Mouse (Mus musculus): ENCODE data around the gene Slc25a43. TPM values are rescaled to one million over a fixed set of nuclear protein-coding genes. Genes with fewer than 3 reads are reported as not detected.

Slc25a43 gene
- polyA plus RNA-seq, 1 experiment from 2014 or later, result 1.7 TPM

DNA sequence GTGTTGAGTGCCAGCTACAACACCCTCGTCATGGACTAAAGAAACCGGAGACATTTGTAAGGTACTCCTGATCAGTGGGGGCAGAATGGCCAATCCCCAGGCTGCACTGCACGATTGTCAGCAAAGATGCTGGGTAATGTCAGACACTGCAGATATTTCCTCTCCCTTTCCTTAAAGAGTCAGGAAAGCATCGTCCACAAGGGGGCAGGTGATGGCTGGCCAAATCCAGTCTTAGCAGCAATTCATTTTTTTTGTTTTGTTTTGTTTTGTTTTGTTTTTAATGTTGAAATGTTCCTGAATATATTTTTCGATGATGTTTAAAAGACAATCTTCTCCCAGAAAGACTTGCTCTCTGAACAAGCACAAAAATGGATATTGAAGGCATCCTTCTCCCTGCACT lies 67.9 kb downstream of the Slc25a43 start:
- ATAC-seq (ENCODE audit: insufficient number of reproducible peaks, insufficient read depth, low FRiP score, low TSS enrichment, low read depth), result no peak
- Histone ChIP-seq H3K27me3 (no peaks in the 10 kb centered on the region), H3K4me1 (no peaks in the 10 kb centered on the region; the same call in 1 of the 2 replicates), H3K27ac (no peak overlapping the region), H3K36me3 (no peaks in the 10 kb centered on the region), H3K9me3 (no peaks in the 10 kb centered on the region), H3K4me2 (no peak overlapping the region), H3K9ac (no peak overlapping the region), H3K4me3 (no peak overlapping the region)
- 51% methylated on average over 5 of the region's 5 CpGs for WGBS

DNA sequence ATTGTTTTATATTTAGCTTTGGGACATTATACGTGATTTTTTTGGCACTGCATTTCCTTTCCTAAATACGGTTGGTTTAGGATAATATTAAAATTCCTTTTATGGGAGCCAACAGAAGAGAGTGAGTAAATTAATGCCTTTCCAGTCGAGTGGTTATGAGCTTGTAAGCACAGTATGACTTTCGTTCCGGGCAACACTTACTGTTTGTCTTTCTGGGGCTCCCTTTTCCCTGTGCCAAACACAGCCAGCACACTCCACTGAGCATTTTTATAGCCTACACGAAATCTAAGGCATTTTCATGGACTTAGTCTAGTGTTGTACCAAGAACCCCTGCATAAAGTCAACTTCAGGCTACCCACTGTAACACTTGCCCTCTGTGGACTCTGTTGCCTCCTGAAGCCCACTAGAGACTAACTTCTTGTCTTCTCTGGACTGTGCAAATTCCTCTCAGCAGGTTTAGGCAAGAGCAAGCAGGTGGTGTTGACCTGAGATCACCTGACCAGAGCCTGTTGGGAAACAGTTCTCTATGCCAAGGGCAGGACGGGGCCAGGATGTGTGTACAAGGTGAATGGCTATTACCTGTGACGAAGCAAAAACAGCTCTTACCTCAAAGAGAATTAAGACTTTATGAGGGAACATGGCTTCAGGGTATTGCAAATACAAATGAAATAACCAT lies 70.8 kb downstream of the Slc25a43 start:
- Histone ChIP-seq H3K27me3 (no peaks in the 10 kb centered on the region), H3K4me2 (no peak overlapping the region), H3K9me3 (no peaks in the 10 kb centered on the region), H3K36me3 (no peaks in the 10 kb centered on the region), H3K27ac (no peak overlapping the region), H3K4me1 (no peaks in the 10 kb centered on the region), H3K4me3 (no peak overlapping the region), H3K9ac (no peak overlapping the region)
- WGBS, result 79% methylated on average over 8 of the region's 8 CpGs
- no peak for ATAC-seq (ENCODE audit: insufficient number of reproducible peaks, insufficient read depth, low FRiP score, low TSS enrichment, low read depth)

DNA sequence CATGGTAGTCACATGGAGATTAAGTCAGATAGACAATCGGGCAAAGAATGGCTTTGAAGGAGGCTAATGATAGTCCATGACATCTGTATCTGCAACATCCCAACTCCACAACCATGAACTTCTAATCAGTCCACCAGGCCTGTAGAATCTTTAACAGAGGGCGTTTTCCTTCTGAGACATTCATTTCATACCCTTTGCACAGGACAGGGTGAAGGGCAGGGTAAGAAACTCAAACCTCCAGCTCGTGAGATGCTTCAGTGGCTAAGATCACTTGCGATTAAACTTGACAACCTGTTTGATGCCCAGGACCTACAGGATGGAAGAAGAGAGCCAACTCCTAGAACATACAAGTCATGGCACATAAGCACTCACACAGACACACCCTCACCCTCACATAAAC lies 71.6 kb downstream of the Slc25a43 start:
- Histone ChIP-seq H3K9me3 (no peaks in the 10 kb centered on the region), H3K4me1 (no peaks in the 10 kb centered on the region), H3K9ac (no peak overlapping the region), H3K4me2 (no peak overlapping the region), H3K36me3 (no peaks in the 10 kb centered on the region), H3K27me3 (no peaks in the 10 kb centered on the region), H3K27ac (no peak overlapping the region), H3K4me3 (no peak overlapping the region)
- WGBS, result 75% methylated on average over 4 of the region's 4 CpGs
- ATAC-seq (ENCODE audit: insufficient number of reproducible peaks, insufficient read depth, low FRiP score, low TSS enrichment, low read depth), result no peak

DNA sequence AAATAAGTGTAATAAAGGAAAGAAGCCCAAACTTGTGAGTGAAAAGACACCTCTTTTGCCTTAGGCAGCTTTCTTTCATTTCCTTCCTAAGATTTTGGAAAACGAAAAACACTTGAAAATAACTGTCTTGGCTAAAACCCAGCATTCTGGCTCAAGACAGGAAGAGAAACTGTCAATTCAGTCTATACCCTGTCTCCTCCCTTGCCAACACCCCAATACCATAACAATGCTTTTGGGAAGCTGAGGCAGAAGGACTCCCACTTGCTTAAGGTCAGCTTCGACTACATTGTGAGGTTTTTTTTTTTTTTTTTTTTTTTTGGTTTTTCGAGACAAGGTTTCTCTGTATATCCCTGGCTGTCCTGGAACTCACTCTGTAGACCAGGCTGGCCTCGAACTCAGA lies 72.0 kb downstream of the Slc25a43 start:
- no peaks in the 10 kb centered on the region for H3K4me1 ChIP-seq
- ATAC-seq (ENCODE audit: insufficient number of reproducible peaks, insufficient read depth, low FRiP score, low TSS enrichment, low read depth), result no peak
- no peaks in the 10 kb centered on the region for H3K27me3 ChIP-seq
- no peak overlapping the region for H3K4me2 ChIP-seq
- WGBS, result 77% methylated on average over 4 of the region's 4 CpGs
- H3K36me3 ChIP-seq, result no peaks in the 10 kb centered on the region
- no peaks in the 10 kb centered on the region for H3K9me3 ChIP-seq
- no peak overlapping the region for H3K9ac ChIP-seq
- H3K27ac ChIP-seq, result no peak overlapping the region
- H3K4me3 ChIP-seq, result no peak overlapping the region

DNA sequence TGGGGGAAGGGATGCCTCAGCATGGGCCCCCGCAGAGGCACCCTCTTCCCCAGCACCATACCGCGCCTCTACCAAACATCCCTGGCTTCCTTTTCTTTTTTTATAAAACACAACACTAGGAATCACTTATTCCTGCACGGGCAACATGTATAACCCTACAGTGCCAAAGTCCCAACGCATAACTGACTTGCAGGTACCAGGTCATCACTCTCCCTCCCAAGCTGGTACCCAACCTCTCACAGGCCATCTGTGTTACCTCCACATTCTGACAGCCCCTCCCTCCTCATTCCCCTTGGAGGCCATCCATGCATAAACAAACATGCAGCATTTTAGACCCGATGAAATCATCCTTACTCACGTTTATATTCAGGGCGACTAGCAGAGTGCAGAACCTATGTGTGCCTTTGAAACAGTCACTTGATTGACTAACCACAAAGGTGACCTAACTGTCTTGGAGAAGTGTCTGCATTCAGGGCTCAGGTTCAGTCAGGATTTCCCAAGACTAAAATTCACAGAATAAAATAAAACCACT lies 73.0 kb downstream of the Slc25a43 start:
- no peak overlapping the region for H3K27ac ChIP-seq
- H3K4me2 ChIP-seq, result peak overlapping the region; percentile 55
- no peaks in the 10 kb centered on the region for H3K4me1 ChIP-seq
- no peaks in the 10 kb centered on the region for H3K27me3 ChIP-seq
- WGBS, result 36% methylated on average over 8 of the region's 8 CpGs
- no peak for ATAC-seq (ENCODE audit: insufficient number of reproducible peaks, insufficient read depth, low FRiP score, low TSS enrichment, low read depth)
- no peak overlapping the region for H3K9ac ChIP-seq
- peak overlapping the region; percentile 21 for H3K4me3 ChIP-seq
- no peaks in the 10 kb centered on the region for H3K9me3 ChIP-seq
- H3K36me3 ChIP-seq, result no peaks in the 10 kb centered on the region

DNA sequence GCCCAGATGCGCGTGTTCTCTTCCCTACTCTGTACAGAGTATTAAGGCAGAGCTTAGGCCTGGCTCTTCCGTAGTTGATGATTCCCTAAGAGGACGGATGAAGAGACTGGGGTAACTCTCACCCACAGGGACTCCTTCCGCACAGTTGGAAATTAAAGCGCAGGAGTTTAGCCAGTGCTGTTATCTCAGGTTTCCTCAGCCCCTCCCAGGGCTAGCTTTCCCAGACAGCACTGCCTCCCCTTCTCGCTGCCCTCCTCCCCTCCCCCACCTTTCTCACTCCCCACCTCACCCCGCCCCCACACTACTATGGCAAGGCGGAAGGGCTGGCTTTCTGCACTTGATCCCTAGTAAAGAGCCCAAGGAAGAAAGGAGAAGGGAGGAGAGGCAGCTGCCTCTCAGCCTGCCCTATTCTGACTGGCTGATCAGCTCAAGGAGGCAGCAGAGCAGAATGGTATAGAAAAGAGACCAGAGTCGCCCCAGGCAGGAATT lies 73.5 kb downstream of the Slc25a43 start:
- 15% methylated on average over 10 of the region's 10 CpGs for WGBS
- Histone ChIP-seq H3K27ac (peak overlapping the region; percentile 55; the same call in 1 of the 2 replicates), H3K4me2 (peak overlapping the region; percentile 55), H3K4me1 (no peaks in the 10 kb centered on the region), H3K9ac (0 out of 2 replicates have a peak overlapping the region, but pooled peaks have one; percentile 44), H3K4me3 (peak overlapping the region; percentile 21), H3K27me3 (no peaks in the 10 kb centered on the region), H3K36me3 (no peaks in the 10 kb centered on the region), H3K9me3 (no peaks in the 10 kb centered on the region)
- ATAC-seq (ENCODE audit: insufficient number of reproducible peaks, insufficient read depth, low FRiP score, low TSS enrichment, low read depth), result peak; percentile 75

DNA sequence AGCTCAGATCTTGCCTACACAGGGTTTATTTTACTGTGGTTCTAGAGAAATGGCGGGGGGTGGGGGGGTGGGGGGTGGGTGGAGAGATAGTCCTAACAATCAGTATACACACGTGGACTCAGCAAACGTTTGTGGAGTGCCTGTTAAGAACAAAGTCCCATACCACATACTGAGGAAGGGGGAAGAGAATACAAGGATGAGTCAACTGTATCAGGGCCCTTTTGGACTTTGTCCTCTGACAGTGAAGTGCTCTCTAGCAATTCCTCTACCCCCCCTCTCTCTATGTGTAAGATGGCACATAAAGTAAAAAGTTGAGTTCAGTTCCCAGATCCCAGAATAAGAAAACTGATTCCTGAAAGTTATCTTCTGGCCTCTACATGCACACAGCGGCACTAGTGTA lies 76.1 kb downstream of the Slc25a43 start:
- Histone ChIP-seq H3K36me3 (no peaks in the 10 kb centered on the region), H3K9me3 (no peaks in the 10 kb centered on the region), H3K27ac (no peak overlapping the region), H3K27me3 (no peaks in the 10 kb centered on the region), H3K4me3 (no peak overlapping the region), H3K4me1 (no peaks in the 10 kb centered on the region), H3K9ac (no peak overlapping the region), H3K4me2 (no peak overlapping the region)
- ATAC-seq (ENCODE audit: insufficient number of reproducible peaks, insufficient read depth, low FRiP score, low TSS enrichment, low read depth), result no peak
- 57% methylated on average over 4 of the region's 4 CpGs for WGBS

DNA sequence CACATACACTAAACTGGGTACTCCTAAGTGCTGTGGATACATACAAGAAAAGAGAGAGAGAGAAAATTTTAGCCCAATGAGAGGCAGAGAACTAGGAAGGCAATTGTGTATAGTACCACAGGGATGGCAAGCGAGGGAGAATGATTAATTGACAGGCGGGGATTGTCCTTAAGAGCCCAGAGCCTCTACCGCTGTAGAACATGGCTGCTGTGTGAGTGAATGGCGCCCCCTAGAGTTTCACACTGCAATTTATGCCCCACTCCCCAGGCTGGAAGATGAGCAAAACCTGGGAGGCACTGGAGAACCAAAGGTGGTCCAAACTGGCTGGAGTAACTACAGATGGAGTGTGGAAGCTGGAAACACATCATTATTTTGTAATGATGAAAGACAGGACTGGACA lies 76.7 kb downstream of the Slc25a43 start:
- no peak overlapping the region for H3K4me2 ChIP-seq
- no peak overlapping the region for H3K9ac ChIP-seq
- H3K27ac ChIP-seq, result no peak overlapping the region
- no peaks in the 10 kb centered on the region for H3K9me3 ChIP-seq
- H3K4me1 ChIP-seq, result no peaks in the 10 kb centered on the region
- no peaks in the 10 kb centered on the region for H3K36me3 ChIP-seq
- WGBS, result 21% methylated on average over 4 of the region's 4 CpGs
- ATAC-seq (ENCODE audit: insufficient number of reproducible peaks, insufficient read depth, low FRiP score, low TSS enrichment, low read depth), result no peak
- H3K27me3 ChIP-seq, result no peaks in the 10 kb centered on the region
- no peak overlapping the region for H3K4me3 ChIP-seq

DNA sequence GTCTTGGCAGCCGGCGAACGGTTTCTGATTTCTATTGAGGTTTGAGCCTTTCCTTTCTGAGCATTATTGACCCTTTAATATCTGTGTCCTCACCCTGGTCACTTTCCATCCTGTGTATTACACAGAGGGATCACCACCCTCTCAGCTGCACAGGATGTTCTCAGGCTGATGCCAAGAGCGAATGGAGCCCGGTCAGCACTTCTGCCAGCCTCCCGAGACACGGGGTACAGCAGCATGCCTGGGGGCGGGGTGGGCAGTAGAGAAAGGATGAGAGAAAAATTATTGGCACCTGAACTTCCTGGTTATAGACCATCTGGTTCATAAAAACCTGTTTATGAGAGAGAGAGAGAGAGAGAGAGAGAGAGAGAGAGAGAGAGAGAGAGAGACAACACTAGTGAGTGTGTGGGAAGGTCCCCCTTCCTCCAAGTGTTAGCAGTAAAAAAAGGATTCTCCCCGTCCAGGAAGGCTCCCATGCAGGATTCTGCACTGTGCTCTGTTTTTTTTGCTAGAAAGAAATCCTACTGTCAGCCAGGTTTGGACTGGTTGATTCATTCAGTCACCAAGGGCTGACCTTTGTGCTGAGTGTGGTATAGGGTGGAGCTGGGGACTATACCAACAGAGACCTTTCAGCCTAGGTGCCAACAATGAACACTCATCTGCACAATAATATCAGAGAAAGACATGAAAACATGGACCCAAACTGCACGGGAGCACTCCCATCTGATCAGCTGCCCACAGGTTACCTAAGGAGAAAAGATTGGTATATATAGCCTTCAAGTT lies 80.7 kb downstream of the Slc25a43 start:
- no peaks in the 10 kb centered on the region for H3K9me3 ChIP-seq
- H3K27ac ChIP-seq, result no peak overlapping the region
- no peak for ATAC-seq (ENCODE audit: insufficient number of reproducible peaks, insufficient read depth, low FRiP score, low TSS enrichment, low read depth)
- no peak overlapping the region for H3K4me2 ChIP-seq
- no peak overlapping the region for H3K4me3 ChIP-seq
- WGBS, result 80% methylated on average over 10 of the region's 10 CpGs
- no peaks in the 10 kb centered on the region for H3K36me3 ChIP-seq
- H3K9ac ChIP-seq, result no peak overlapping the region
- H3K27me3 ChIP-seq, result no peaks in the 10 kb centered on the region
- no peaks in the 10 kb centered on the region for H3K4me1 ChIP-seq

DNA sequence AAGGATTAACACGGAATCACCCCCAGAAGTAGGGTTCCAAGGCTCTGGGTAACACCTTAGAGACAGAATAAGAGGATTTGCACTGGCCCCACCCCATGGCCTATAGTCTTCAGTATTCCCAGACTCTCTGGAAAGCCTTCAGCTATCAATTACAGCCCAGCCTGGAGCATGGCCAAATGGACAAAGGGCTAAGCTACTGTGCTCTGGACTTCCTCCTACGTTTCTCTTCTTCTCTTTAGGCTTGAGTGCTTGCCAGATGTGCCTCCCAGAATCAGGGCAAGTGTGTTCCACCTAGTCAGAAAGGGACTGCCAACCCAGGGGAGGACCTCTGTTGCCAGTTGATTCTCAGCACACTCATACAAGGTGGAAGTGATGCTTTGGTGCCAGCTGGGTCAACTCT lies 81.6 kb downstream of the Slc25a43 start:
- no peak overlapping the region for H3K4me3 ChIP-seq
- no peaks in the 10 kb centered on the region for H3K36me3 ChIP-seq

More for the DNA sequence above, 81.6 kb downstream of the Slc25a43 start:
- H3K27ac ChIP-seq, result no peak overlapping the region
- no peak for ATAC-seq (ENCODE audit: insufficient number of reproducible peaks, insufficient read depth, low FRiP score, low TSS enrichment, low read depth)
- WGBS, result 51% methylated on average over 2 of the region's 2 CpGs
- H3K9me3 ChIP-seq, result no peaks in the 10 kb centered on the region
- H3K9ac ChIP-seq, result no peak overlapping the region
- no peaks in the 10 kb centered on the region for H3K4me1 ChIP-seq
- H3K4me2 ChIP-seq, result no peak overlapping the region
- H3K27me3 ChIP-seq, result no peaks in the 10 kb centered on the region

All from embryonic facial prominence, embryonic 13.5 days (tissue).